Mouse (Mus musculus) urinary bladder, postnatal 4 days (tissue): ENCODE results near the gene Tacc2.

Source experiments
- DNase-seq, 2 experiments: peaks; one replicate each; pipeline ENCODE4 v3.0.0; 2021 to 2022; ENCODE audit warnings: low spot score in 2 of 2

Tacc2 gene

DNA sequence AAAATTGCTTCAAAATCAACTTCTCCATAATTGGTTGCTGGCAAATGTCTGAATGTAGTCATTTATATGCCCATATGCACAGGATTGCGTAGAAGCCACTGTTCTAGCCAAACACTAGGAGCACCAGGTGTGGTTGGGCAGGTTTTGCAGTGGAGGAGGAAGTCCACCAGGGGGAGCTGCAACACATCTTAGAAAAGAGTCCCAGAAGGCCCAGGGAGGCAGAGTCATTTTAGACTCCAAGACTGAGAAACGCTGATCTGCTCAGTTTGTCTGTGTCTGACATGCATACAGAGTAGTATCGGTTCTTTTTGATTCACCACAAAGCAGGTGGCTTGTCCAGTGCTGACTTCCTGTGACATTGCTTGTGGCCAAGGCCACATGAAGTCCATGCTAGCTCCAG is 193.5 kb downstream of the Tacc2 start:
- DNase-seq: peak; percentile 66 to 86

DNA sequence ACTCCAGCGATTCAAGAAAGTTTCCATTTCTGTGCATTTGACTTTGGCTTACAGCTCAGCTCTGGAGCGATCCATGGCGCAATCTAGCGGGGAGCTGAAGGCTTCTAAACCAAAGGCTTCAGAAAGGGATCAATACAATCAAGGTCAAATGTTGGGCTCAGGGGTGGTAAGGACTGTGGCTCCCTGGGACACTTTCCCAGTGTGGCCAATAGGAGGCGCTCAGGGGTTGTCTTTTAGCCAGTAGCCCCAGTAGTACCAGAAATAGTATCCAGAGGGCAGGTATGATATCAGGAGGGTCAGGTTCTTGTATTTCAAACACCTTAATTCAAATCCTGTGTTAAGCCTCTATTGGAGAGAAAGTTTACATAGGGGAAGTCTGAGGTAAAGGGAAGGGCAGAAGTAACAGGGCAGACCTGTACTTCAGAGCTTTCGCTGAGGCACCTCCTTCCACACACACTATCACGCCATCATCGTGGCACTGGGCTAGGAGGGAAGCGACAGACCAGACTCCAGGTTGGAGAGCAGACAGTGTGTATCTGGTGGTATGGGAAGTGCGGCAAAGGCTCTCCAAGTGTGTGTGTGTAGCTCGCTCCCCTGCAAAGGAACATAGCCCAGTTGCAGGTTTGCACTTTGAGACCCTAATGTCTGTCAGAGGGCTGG is 196.1 kb downstream of the Tacc2 start:
- no peak for DNase-seq

DNA sequence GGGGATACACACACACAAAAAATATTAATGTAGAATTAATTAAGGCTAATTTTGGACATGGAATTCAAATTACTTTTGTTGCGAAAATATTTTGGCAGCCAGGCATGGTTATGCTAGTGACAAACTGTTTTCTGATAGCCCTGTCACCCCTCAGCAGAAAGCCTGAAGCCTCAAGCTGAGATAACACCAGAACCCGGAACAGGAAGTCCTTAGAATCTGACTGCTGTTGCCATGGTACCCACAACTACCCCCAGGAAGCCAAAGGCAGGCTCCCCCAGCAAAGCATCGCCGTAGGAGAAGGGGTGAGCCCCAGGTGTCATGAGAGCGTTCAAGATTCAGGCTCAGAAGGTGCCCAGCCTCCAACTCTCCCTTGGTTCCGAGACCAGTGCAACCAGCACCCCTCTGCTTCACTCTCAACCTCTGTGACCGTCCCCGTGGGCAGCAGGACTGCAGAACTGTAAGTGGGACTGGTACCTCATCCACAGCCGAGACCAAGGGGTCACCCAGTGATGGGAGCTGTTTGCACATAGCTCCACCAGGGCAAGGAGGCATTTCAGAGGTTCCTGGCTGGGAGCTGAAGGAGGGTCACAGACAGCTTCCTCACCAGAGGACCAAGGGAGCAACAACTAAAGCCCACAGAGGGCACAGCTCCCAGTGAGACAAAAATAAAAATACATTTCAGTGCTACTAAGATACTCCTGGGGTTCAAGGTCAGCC is 196.8 kb downstream of the Tacc2 start, which contains the start of gene Btbd16:
Gene Btbd16, plus strand, starts transcription at position 156 of the 717 bp plus-strand sequence.
- DNase-seq: no peak

DNA sequence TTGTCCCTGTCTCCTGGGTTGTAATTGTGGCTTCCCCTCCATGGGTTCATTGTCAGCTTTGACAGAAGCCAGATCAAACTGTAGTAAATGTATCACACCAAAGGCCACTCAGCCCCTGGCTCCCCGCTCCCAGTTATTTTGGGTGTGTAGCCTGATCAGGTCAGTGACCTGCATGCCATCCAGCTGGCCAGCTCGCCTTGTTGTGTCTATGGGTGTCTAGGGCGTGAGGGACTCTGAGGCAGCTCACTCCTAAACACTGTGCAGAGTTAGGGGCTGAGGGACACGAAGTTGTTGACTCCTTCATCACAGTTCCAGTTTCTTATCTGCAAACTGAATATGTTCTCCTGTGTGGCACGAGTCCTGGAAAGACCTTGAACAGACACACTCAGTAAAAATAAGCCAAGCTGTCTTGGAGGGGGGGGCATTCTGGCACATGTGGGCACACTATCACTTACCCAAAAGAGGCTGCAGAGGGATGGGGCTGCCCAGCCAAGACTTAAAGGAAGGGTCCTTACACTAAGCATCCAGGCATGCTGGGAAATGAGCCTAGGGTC is 203.7 kb downstream of the Tacc2 start:
- no peak for DNase-seq

DNA sequence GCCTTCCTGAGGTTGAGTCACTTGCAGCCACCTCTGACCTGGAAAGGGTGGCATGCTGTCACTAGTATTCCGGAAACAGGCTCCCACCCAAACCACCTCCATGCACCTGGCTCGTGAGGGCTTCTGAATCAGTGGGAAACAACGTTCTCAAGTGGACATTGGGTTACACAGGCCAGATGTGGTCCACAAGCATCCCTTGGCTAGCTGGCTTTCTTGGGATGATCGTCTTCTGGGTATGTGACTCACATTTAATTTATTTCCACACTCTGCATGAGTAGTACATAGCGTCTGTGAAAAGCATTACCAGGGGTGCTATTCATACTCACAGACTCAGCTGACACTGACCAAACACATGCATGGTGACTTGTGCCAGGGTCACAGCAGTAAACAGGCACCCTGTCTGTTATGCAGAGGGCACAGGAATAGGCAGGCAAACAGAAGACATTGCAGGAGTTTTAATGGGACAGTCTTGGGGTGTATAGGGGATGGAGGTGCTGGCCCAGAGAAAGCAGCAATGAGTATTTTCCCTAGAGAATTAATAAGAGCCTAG is 205.3 kb downstream of the Tacc2 start:
- no peak for DNase-seq

DNA sequence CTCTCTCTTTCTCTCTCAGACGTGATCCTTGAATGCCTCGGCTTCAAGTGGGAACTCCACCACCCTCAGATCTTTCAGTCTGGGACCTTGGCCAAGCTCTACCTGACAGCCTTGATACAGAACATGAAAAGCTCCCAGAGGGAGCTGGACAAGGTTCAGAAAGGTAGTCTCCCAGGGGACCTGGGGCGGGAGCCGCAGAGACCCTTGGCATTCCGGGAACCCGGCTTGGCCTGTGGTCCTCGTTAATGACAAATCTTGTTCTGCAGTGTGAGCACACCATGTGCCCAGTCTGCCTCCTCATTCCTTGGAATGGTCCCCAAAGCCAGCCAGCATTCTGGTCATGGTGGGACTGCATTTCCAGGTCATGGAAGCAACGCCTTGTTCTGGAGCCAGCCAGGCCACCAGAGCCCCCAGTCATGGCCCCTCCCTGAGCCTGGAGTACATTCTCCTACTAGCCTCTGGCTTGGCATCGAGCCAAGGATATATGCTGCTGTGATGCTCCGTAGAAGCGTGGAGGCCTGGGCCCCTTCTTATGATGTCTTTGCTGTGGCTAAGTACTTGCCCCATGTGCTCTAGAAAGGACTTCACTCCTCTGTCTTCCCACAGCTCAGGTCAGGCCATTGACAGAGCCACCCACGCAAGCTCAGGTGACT is 208.8 kb downstream of the Tacc2 start:
- no peak for DNase-seq

DNA sequence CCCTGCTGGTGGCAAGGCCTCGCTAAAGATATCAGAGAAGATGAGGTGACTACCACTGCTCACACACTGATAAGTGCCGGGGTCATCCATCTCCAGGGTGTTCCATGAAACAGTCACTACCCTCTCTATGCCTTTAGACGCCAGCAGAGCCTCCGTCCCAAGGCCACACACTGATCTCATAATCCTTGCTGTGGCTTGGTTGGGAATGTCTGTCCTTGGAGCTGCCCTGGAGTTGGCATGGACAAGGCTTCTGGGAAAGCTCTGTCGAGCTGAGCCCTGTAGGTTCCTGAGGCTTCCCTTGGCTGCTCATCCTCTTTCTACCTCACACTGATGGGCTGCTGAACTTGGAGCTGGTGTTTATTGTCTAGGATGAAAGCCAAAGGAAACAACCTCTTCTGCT is 209.5 kb downstream of the Tacc2 start:
- DNase-seq: no peak

DNA sequence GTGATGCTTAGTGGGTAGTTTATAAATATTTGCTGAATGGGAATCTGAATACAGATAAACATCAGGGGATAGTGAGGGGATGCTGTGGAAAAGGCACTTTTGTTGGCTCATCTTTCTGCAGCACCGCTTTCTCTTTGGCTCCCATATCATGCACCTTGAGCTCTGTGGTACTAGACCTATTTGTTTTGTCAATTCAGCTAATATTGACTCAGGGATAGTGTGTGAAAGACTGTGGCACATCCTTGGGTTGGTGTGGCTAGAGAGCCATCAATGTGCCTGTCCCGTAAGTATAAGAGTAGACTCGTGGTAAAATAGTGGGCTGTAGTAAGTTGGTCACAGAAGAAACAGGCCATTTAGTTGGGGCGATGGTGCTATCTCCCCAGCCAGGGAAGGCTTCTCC is 210.3 kb downstream of the Tacc2 start:
- no peak for DNase-seq

DNA sequence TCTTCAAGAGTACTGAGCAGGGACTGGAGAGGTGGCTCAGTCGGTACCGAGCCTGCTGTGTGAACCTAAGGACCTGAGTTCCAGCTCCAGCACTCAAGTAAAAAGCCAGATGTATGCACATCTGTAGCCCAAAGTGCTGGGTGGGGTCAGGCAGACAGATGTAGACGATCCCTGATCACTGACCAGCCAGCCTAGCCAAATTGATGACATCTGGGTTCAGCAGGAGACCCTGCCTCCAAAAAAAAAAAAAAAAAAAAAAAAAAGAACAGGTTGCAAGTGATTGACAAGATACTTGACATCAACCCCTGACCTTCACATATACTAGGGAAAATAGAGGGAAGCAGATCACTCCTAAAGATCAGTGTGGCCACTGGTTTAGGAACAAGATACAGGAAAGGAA is 211.7 kb downstream of the Tacc2 start:
- no peak for DNase-seq

DNA sequence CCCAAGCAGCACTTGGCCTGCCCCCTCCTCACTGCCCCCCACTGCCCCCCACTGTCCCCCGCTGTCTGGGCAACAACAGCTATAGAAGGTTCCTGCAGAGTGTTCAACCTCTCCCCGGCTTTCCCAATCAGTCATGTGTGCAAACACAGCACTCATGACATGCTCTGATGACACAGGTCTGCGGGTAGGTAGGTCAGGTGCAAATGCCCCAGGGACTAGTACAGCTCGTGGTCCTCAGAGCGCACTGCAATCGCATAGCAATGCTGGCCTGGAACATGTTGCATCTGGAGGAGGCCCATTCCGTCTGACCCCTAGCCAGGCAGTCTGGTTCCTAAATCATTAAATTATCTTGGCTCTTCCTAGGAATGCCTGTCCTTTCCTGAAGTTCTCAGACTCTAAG is 212.2 kb downstream of the Tacc2 start:
- DNase-seq: no peak

DNA sequence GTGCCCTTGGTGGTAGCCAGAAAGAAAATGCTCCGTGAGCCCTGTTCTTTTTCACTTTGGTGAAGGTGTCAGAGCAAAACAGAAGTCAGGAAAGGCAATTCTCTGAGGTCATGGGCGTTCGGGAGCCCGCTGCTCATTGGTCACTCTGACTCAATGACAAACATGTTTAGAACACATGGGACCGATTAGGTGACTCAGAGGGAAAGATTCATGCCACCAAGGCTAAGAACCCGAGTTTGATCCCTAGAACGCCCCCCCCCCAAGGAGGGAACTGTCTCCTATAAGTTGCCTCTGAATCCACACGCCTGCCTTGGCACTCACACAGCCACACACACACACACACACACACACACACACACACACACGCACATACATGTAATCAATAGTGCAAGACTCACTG is 216.4 kb downstream of the Tacc2 start:
- DNase-seq: no peak

DNA sequence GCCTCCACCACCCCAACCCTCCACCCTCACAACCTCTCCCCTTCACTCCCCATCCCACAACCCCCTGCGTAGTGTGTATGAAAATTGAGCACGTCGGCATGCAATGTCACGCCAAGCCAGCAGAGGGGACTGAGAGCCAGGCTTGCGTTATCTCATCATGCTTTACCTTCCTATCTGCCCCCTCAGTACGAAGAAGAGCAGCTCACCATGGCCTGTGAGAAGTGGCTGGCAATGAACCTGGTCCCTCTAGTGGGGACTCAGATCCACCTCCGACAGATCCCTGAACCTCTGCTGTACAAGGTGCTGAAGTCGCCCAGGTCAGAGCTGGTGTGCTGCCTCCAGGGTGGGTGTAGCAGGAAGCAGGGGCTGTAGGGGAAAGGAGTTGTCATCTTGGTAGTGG is 219.5 kb downstream of the Tacc2 start:
- no peak for DNase-seq

DNA sequence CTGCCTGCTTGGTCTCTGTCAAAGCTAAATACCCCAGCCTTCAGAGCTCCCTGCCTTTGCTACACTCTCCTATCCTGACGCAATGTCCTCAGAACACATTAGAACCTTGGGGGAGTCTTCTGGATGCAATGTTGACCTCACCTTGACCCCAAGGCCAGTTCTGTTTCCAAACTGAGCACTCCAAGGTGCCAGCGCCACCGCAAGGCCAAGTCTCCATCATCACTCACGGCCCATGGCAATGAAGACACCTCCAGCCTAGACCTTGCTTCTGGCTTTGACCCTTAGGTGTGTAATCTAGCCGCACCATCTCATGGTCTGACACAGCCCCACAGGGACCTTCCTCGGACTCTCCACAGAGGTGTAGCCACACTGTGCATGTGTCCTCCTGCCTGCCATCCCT is 220.3 kb downstream of the Tacc2 start:
- DNase-seq: no peak

DNA sequence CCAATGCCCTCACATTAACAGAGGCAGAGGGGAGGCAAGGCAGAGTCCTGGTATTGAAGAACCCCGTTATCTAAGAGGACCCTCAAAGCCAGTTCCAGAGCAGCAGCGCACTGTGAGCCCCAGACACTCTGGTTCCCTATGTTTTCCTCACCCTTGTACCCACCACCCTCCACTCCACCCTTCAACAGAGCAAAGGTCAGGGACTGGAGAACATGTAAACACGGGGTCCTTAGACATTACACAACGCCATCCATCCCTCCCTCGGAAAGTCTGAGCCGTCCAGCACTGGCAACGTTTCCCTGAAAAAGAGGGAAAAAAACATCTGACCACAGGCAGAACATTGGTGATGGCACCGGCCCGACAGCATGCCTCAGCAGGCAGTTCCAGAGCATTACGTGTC is 222.2 kb downstream of the Tacc2 start:
- no peak for DNase-seq

DNA sequence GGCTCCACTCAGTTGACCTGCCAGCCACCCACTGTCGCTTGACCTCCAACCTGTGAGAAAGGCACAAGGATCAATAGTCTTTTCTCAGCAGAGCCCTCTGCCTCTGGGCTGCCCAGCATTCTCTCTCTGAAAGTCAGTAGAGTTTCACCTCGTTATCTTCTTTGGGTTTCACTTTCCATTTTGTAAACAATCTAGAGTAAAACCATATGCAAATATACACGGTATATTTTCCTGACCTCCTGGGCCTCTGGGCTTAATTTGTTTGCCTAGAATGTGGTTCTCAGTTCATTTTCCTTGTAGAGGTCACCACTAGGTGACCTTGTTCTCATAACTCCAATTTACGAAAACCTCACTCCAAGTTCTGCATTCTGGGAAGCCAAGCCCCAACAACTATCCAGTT is 223.4 kb downstream of the Tacc2 start:
- no peak for DNase-seq

DNA sequence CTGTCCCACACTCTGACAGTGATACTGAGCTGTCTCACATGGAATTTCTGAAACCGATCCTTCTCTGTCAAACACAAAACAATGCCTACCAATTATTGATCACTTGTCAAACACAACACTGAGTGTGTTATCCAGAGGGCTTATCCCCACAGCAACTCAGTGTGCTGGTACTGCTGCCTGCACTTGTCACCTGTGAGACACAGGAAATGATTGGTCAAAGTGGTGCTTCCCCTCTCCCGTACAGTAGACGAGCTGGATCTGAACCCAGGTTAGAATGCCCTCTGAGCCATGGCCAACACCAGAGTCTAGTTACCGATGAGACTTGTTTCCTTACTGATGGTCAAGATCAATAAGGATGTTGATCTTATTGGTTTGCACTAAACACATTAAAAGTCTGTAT is 224.6 kb downstream of the Tacc2 start:
- DNase-seq: no peak

DNA sequence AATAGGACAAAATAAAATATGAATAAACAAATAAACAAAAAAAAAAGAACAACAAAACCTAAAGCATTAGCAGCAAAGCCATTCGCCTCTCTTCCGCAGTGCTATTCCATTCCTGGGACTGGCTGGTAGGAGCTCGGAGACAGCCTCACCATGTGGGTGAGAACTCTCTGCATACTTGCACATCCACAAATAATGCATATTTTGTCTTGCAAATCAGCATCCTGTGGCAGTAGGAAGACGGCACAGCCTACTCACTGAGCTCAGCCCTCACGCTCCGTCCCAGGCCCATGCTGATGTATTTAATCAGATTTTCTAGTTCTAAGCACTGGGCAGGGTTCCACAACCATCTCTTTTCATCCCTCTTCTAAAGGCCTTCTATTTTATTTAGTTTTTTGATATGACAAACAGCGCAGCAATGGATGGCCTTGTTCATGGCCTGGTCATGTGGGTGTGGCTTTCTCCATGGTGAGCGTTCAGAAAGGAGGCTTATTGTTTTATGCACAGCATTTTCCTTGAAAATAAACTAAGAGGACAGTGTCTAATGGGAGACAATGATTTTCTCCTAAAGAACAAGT is 226.1 kb downstream of the Tacc2 start:
- DNase-seq: no peak

DNA sequence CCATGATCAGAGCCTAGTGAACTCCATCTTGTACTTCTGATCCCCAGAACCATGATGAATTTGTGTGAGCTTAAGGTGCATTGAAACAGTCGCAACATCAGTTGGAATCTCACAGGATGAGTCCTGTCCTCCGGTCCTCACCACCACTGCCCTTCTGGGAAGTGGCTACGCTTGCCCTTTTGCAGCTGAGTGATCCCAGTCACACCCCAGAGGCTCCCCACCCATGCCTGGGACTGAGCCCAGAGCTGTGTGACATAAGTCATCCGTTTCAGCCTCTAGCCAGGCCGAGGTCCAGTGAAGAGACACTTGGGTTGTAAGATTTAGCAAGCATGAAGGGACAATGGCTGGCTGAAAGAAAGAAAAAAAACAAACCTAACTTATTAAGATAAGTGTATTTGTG is 227.8 kb downstream of the Tacc2 start:
- DNase-seq: no peak

DNA sequence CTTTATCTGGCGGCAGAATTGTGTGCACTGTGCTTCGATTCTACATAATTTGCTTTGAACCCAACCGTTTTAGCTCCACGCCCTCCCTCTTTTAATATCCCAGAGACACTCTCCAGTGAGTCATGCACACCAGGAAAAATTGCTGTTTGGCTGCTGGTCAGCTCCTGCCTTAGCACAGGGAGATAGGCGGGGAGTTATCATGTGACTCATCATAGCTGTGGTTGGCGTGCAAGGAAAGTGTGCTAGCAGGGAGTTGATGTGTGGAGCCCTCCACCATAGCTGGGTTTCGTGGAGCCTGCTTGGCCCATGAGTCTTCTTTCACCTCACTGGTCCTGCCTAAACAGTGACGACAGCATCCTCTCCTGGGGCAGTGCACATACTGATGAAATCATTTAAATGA is 230.5 kb downstream of the Tacc2 start:
- peak in 1 of 2 experiments; percentile 29 for DNase-seq

DNA sequence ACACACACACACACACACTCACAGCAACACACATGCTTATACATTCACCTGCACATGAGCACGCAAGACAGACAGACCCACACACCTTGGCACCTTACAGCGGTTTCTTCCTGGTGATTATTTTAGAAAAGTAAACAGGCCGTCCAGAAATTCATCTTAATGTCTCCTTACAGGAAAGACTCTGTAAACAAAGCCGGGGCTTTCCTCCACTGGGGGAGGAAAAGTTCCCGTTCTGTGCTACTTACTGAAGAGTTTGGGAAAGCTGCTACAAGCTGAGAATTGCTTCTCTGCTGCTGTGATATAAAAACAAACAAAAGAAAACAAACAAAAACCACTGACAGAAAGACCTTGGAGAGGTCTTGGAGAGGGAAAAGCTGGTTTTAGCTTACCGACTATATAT is 231.5 kb downstream of the Tacc2 start:
- DNase-seq: no peak

DNA sequence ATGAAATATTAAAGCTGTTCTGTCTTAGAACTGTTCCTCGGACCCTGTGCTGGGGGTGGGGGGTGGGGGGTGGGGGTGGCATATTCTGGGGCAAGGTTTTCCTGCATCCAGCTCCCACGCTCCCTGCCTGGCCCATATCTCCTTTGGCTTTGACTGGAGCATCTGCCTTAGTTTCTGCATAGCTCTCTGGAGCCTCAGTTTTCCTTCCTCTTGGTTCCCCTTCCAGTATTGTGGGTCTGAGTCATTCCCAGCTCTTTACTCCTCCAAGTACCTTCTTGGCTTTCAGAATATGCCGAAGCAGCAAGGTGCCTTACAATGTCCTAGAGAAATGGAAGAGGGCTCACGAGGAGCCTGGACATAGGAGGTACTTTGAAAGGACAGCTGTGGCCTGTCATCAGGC is 233.0 kb downstream of the Tacc2 start:
- no peak for DNase-seq

DNA sequence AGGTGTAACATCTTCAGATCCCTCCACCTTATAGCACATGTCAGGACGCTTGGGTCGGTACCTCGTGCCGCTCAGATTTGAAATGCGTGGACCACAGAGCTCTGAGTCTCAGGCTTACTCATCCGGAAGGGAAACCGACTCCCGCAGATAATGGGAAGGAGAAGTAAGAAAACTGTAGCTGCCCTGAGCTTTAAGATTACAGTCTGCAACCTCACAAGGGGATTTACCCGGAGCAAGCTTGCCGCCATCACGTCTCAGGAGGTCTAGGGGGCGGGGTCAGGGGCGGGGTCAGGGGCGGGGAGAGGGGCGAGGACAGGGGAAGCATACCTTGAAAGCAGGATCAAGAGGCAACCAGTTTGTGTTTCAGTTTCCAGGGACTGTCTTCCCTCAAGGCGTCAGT is 235.2 kb downstream of the Tacc2 start:
- no peak for DNase-seq
